Mouse (Mus musculus) cortical plate, adult 2 months (tissue): ENCODE measurements around the gene Gm45716.
"Not testable (repeated sequence)": the region's sequence is repeated elsewhere in the genome, so short reads cannot be mapped to it uniquely, and the experiment has no call there.

Experiments
- CTCF ChIP-seq: fragments of 200-500 bp; IDR thresholded peaks from 2 replicates; pipeline ENCODE4 v1.5.1; 2011; ENCODE audit warnings: mild to moderate bottlenecking, control low read depth, low read length; ENCODE audit not compliant: insufficient read depth; ENCODE audit errors: extremely low read depth
- POLR2A ChIP-seq: fragments of 200-500 bp; IDR thresholded peaks from 2 replicates; pipeline ENCODE4 v1.6.1; 2011; ENCODE audit warnings: mild to moderate bottlenecking, low read length, control low read depth; ENCODE audit not compliant: insufficient read depth; ENCODE audit errors: extremely low read depth

DNA sequence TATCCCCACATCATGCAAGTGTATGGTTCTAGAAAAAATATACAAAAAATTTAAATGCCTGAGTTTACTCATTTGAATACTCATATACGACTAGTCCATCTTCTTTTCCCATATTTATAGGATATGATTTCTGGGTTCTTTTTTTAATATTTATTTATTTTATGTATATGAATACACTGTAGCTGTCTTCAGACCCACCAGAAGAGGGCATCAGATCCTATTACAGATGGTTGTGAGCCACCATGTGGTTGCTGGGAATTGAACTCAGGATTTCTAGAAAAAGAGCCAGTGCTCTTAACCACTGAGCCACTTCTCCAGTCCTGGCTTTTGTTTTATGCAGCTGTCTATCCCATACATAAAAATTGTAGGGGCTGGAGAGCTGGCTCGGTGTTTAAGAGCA lies 94.5 kb downstream of the Gm45716 start:
- TF ChIP-seq POLR2A, CTCF: not testable (repeated sequence)
